Mouse (Mus musculus): ENCODE measurements at regions not wholly inside any gene's neighbourhood (a gene's known extent, or its start where the extent isn't known, plus 50 kb on each side); places are given as distances from the start of the nearest gene placed in this dataset.

- no peak for DNase-seq
Measured at GRCm38 (mm10) chrX:121301915-121302314, 989.0 kb upstream of the H2afb3 start.

- no peak for DNase-seq
Measured at GRCm38 (mm10) chrX:121291239-121291638, 978.3 kb upstream of the H2afb3 start.

GRCm38 (mm10) chrX:121270071-121270470, 957.2 kb upstream of the H2afb3 start:
- DNase-seq, result peak in 1 of 2 experiments; percentile 0

GRCm38 (mm10) chrX:121269620-121270019, 956.7 kb upstream of the H2afb3 start:
- DNase-seq, result no peak

GRCm38 (mm10) chrX:121232142-121233000, 919.5 kb upstream of the H2afb3 start:
- no peak for DNase-seq

All from adrenal gland, postnatal 36 days (tissue).